Mouse (Mus musculus): Measurements from ENCODE around the gene Smg1.

DNA sequence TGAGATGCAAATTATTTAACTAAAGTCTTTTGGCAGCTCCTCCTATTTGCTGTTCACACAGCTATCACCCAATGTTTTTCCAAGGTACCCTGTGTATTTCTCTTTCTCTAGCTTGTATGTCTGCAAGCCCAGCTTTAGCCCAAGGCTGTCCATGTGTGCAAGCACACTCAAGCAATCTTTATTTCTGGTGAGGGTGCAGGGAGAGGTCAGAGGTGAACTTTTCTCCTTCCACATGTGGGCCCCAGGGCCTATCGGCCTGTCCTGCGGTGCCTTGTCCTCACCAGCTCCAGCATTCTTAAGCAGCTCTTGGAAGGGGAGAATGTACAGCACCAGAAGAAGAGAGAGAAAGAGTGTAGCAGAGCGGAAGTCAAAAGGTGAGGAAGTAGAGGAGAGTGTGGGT is 9.5 kb upstream of the Smg1 start:
- no peak for TF ChIP-seq CTCF (IDR thresholded peaks at IDR 0.05; ENCODE audit: control insufficient read depth, insufficient read depth, insufficient replicate concordance, low read depth, low read length)
- no peak for TF ChIP-seq POLR2A (IDR thresholded peaks at IDR 0.05; ENCODE audit: control insufficient read depth, low read depth, low read length)

All from testis, adult 2 months (tissue).